In genomic region chr9:104233815-104234214, GRCm38 (mm10) we compare ENCODE assay signal across 15 mouse cellular contexts.
"Had no signal": no experiment of that assay in that cellular context is flagged by ENCODE, and none has a peak within 500 bp of the region (broad histone marks: within the 10 kb centered on the region; RNA-seq: fewer than 3 reads in every experiment).

No protein-coding gene starts in this region.

- H3K4me3 ChIP-seq: midbrain, embryonic 10.5 days; midbrain, embryonic 12.5 days; neural tube, embryonic 12.5 days; stomach, embryonic 15.5 days had no signal

- DNase-seq: lung, adult 18-20 months; lung, embryonic 14.5 days; lung, postnatal 10 days; lung, postnatal 4 days; midbrain, embryonic 14.5 days; right cerebral cortex, postnatal 14 days; thymus, adult 18-20 months; thymus, postnatal 25 days; thymus, postnatal 4 days had no signal

- H3K4me2 ChIP-seq: lung, embryonic 14.5 days; midbrain, embryonic 12.5 days; neural tube, embryonic 12.5 days; stomach, embryonic 15.5 days had no signal

- H3K9me3 ChIP-seq: midbrain, embryonic 10.5 days; midbrain, embryonic 12.5 days; neural tube, embryonic 12.5 days; stomach, embryonic 15.5 days had no signal

- H3K27me3 ChIP-seq: midbrain, embryonic 12.5 days; neural tube, embryonic 12.5 days; stomach, embryonic 15.5 days had no signal

- H3K27ac ChIP-seq: liver, embryonic 14.5 days; midbrain, embryonic 10.5 days; midbrain, embryonic 12.5 days; neural tube, embryonic 12.5 days; stomach, embryonic 15.5 days; stomach, postnatal 0 days had no signal

- H3K9ac ChIP-seq: liver, embryonic 14.5 days; lung, embryonic 14.5 days; midbrain, embryonic 12.5 days; neural tube, embryonic 12.5 days; stomach, embryonic 15.5 days had no signal

- H3K4me1 ChIP-seq: midbrain, embryonic 10.5 days; neural tube, embryonic 12.5 days; stomach, embryonic 15.5 days had no signal
